Mouse (Mus musculus) hindbrain, embryonic 15.5 days (tissue): ENCODE data around the gene Nipa1. TPM values are rescaled to one million over a fixed set of nuclear protein-coding genes. Genes with fewer than 3 reads are reported as not detected.

ENCODE experiments used
- ATAC-seq: fragments of 200-750 bp; cut with Nextera tagmentation; 2 replicates; pipeline ENCODE4 v1.8.0; 2017; ENCODE audit warnings: low read depth, moderate number of reproducible peaks, moderate TSS enrichment; ENCODE audit not compliant: low FRiP score
- H3K27ac ChIP-seq: fragments of 300-500 bp; sonication (generic); replicated peaks from 2 replicates; pipeline ENCODE4 v1.5.1; 2015; ENCODE audit warnings: mild to moderate bottlenecking, inconsistent platforms
- H3K27me3 ChIP-seq: fragments of 300-500 bp; sonication (generic); 2 replicates; pipeline ENCODE4 v1.6.1; 2015; ENCODE audit warnings: control low read depth, inconsistent platforms
- H3K36me3 ChIP-seq: fragments of 300-500 bp; sonication (generic); 2 replicates; pipeline ENCODE4 v1.6.1; 2015; ENCODE audit warnings: control low read depth, inconsistent platforms
- H3K4me1 ChIP-seq: fragments of 300-500 bp; sonication (generic); replicated peaks from 2 replicates; pipeline ENCODE4 v1.6.1; 2015; ENCODE audit warnings: control low read depth, inconsistent platforms
- H3K4me2 ChIP-seq: fragments of 300-500 bp; sonication (generic); 2 replicates; pipeline ENCODE4 v1.6.1; 2015; ENCODE audit warnings: moderate library complexity, mild to moderate bottlenecking, inconsistent platforms
- H3K4me3 ChIP-seq: fragments of 300-500 bp; sonication (generic); 2 replicates; pipeline ENCODE4 v1.5.1; 2015; ENCODE audit warnings: mild to moderate bottlenecking, inconsistent platforms
- H3K9ac ChIP-seq: fragments of 300-500 bp; sonication (generic); 2 replicates; pipeline ENCODE4 v1.6.1; 2015; ENCODE audit warnings: inconsistent platforms
- H3K9me3 ChIP-seq: fragments of 300-500 bp; sonication (generic); 2 replicates; pipeline ENCODE4 v1.6.1; 2016; ENCODE audit warnings: control low read depth, inconsistent platforms
- WGBS: fragments of 180-500 bp; shearing (Covaris S2); methylation state at CpG from one replicate; pipeline ENCODE4 v1.1.7; 2015; 5-methylcytosine and 5-hydroxymethylcytosine counted together
- polyA plus RNA-seq: library from polyadenylated mRNA; unstranded; fragments of >200 nt; fragmentation: Nextera tagmentation; extraction: Ambion mirVana; gene quantifications from 2 replicates; pipeline ENCODE4 v1.2.1, GENCODE M21; 2015

Nipa1 gene
- polyA plus RNA-seq, 1 experiment from 2014 or later, result 29.6 TPM

GRCm38 (mm10) chr7:55995013-55995412, 24.7 kb downstream of the Nipa1 start:
- Histone ChIP-seq H3K4me1 (no peaks in the 10 kb centered on the region; the same call in 1 of the 2 replicates), H3K27ac (no peak overlapping the region), H3K27me3 (no peaks in the 10 kb centered on the region), H3K9ac (no peak overlapping the region), H3K9me3 (no peaks in the 10 kb centered on the region), H3K4me3 (no peak overlapping the region), H3K4me2 (no peak overlapping the region), H3K36me3 (no peaks in the 10 kb centered on the region)
- peak; percentile 71; the same call in 1 of the 2 replicates for ATAC-seq
- 21% methylated on average over 4 of the region's 4 CpGs for WGBS

DNA sequence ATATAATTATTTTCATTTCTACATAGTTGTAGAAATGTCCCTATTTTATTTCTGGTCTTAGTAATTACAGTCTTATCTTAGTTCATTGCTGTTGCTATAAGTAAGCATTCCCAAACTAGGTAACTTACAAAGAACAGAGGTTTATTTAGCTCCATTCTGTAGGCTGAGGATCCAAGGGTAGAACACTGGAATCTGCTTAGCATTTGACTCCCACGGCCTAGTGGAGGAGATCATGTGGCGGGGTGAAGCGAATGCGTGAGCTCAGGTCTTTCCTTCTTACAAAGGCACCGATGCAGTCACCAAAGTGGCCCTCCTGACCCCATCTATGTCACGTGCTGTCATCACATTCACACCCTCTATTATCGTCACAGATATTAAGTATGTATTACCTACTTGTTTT, 27.9 kb downstream of the Nipa1 start:
- no peaks in the 10 kb centered on the region for H3K27me3 ChIP-seq
- no peak for ATAC-seq
- 91% methylated on average over 7 of the region's 7 CpGs for WGBS
- H3K9ac ChIP-seq, result no peak overlapping the region
- no peaks in the 10 kb centered on the region for H3K36me3 ChIP-seq
- H3K4me1 ChIP-seq, result no peaks in the 10 kb centered on the region
- no peak overlapping the region for H3K4me2 ChIP-seq
- H3K4me3 ChIP-seq, result no peak overlapping the region
- no peaks in the 10 kb centered on the region for H3K9me3 ChIP-seq
- H3K27ac ChIP-seq, result no peak overlapping the region

DNA sequence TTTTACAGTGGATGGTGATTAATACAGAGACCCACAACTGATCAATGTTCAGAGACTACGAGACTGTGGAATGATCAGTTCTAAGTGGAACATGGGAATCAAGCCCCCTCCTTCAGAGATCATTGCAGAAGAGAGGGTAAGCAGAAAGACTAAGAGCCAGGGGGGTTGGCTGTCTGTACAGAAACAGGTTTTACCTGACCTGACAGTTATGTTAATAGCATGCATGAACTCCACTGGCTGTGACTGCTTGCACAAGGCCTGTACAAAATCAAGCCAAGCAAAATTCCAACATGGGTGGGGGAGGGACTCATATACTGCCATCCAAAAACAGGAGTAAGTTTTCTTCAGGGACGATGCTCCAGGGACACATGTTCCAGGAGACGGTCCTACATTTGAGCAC, 28.6 kb downstream of the Nipa1 start:
- Histone ChIP-seq H3K27me3 (no peaks in the 10 kb centered on the region), H3K4me3 (no peak overlapping the region), H3K9ac (no peak overlapping the region), H3K27ac (no peak overlapping the region), H3K36me3 (no peaks in the 10 kb centered on the region), H3K4me2 (no peak overlapping the region), H3K4me1 (no peaks in the 10 kb centered on the region), H3K9me3 (no peaks in the 10 kb centered on the region)
- no peak for ATAC-seq
- WGBS, result 95% methylated on average over 3 of the region's 3 CpGs

- no peak overlapping the region for H3K9ac ChIP-seq
- 37% methylated on average over 13 of the region's 13 CpGs for WGBS
- H3K27ac ChIP-seq, result no peak overlapping the region
- ATAC-seq, result peak; percentile 67
- H3K36me3 ChIP-seq, result peaks cover 15% of the 10 kb centered on the region; the same call in 1 of the 2 replicates
- H3K4me1 ChIP-seq, result no peaks in the 10 kb centered on the region
- H3K27me3 ChIP-seq, result no peaks in the 10 kb centered on the region
- H3K4me2 ChIP-seq, result peak overlapping the region; percentile 22; the same call in 1 of the 2 replicates
- no peaks in the 10 kb centered on the region for H3K9me3 ChIP-seq
- H3K4me3 ChIP-seq, result no peak overlapping the region
Measured at GRCm38 (mm10) chr7:55986526-55987214, 33.1 kb downstream of the Nipa1 start.

DNA sequence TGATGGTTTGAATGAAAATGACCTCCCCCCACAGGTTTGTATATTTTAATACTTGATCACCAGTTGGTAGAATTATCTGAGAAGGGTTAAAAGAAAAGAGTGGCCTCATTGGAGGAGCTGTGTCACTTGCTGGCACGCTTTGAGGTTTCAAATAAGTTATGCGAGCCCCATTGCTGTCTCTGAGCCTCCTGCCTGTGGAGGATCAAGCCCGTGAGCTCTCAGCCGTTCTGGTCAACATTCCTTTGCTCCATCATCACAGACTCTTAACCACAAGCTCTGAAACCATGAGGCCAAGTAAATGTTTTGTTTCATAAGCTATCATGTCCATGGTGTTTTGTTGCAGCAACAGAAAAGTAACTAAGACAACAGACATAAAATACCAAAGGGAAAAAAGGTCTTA, 35.0 kb downstream of the Nipa1 start:
- Histone ChIP-seq H3K4me2 (no peak overlapping the region), H3K36me3 (peaks cover 20% of the 10 kb centered on the region), H3K9me3 (no peaks in the 10 kb centered on the region), H3K9ac (no peak overlapping the region), H3K27ac (no peak overlapping the region), H3K4me1 (no peaks in the 10 kb centered on the region), H3K27me3 (no peaks in the 10 kb centered on the region), H3K4me3 (no peak overlapping the region)
- WGBS, result 74% methylated on average over 4 of the region's 4 CpGs
- ATAC-seq, result no peak

GRCm38 (mm10) chr7:55983107-55983506, 36.6 kb downstream of the Nipa1 start:
- WGBS, result 93% methylated on average over 5 of the region's 5 CpGs
- ATAC-seq, result no peak
- no peak overlapping the region for H3K27ac ChIP-seq
- H3K36me3 ChIP-seq, result peaks cover 27% of the 10 kb centered on the region
- H3K4me2 ChIP-seq, result no peak overlapping the region
- H3K9me3 ChIP-seq, result no peaks in the 10 kb centered on the region
- no peak overlapping the region for H3K4me3 ChIP-seq
- no peaks in the 10 kb centered on the region for H3K27me3 ChIP-seq
- H3K4me1 ChIP-seq, result no peaks in the 10 kb centered on the region
- H3K9ac ChIP-seq, result no peak overlapping the region

GRCm38 (mm10) chr7:55982010-55982700, 37.6 kb downstream of the Nipa1 start:
- no peak for ATAC-seq
- no peak overlapping the region for H3K4me2 ChIP-seq
- H3K9me3 ChIP-seq, result no peaks in the 10 kb centered on the region
- no peaks in the 10 kb centered on the region for H3K4me1 ChIP-seq
- 90% methylated on average over 10 of the region's 10 CpGs for WGBS
- H3K36me3 ChIP-seq, result peaks cover 27% of the 10 kb centered on the region
- no peaks in the 10 kb centered on the region for H3K27me3 ChIP-seq
- no peak overlapping the region for H3K9ac ChIP-seq
- H3K4me3 ChIP-seq, result no peak overlapping the region
- no peak overlapping the region for H3K27ac ChIP-seq

- peaks cover 27% of the 10 kb centered on the region for H3K36me3 ChIP-seq
- no peaks in the 10 kb centered on the region for H3K27me3 ChIP-seq
- no peaks in the 10 kb centered on the region for H3K4me1 ChIP-seq
- no peak for ATAC-seq
- H3K9me3 ChIP-seq, result no peaks in the 10 kb centered on the region
- H3K27ac ChIP-seq, result no peak overlapping the region
- 97% methylated on average over 2 of the region's 2 CpGs for WGBS
- no peak overlapping the region for H3K4me2 ChIP-seq
- H3K9ac ChIP-seq, result no peak overlapping the region
- H3K4me3 ChIP-seq, result no peak overlapping the region
Measured at GRCm38 (mm10) chr7:55981511-55981910, 38.2 kb downstream of the Nipa1 start.

DNA sequence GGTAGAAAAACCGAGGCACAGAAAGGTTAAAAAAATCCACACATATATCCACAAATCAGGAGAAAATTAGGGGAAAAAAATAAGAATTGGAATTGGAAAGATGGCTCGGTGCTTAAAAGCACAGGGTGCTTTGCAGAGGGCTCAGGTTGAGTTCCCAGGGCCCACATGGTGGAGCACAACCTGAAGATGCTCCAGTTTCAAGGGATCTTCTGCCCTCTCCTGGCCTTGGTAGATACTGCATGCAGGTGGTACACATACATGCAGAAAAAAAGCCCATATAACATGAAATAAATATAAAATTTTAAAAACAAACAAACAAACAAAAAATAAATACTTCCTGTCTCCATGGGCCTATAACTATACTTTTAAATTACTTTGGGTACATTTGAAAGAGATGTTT, 45.3 kb downstream of the Nipa1 start:
- H3K27ac ChIP-seq, result no peak overlapping the region
- no peaks in the 10 kb centered on the region for H3K27me3 ChIP-seq
- ATAC-seq, result no peak
- 100% methylated on average over 2 of the region's 2 CpGs for WGBS
- peaks cover 4% of the 10 kb centered on the region; the same call in 1 of the 2 replicates for H3K36me3 ChIP-seq
- H3K9ac ChIP-seq, result no peak overlapping the region
- H3K9me3 ChIP-seq, result no peaks in the 10 kb centered on the region
- no peak overlapping the region for H3K4me2 ChIP-seq
- no peaks in the 10 kb centered on the region for H3K4me1 ChIP-seq
- no peak overlapping the region for H3K4me3 ChIP-seq

- H3K27me3 ChIP-seq, result no peaks in the 10 kb centered on the region
- no peaks in the 10 kb centered on the region for H3K9me3 ChIP-seq
- ATAC-seq, result no peak
- no peaks in the 10 kb centered on the region for H3K4me1 ChIP-seq
- no peak overlapping the region for H3K9ac ChIP-seq
- 76% methylated on average over 1 of the region's 1 CpGs for WGBS
- H3K4me2 ChIP-seq, result no peak overlapping the region
- H3K27ac ChIP-seq, result no peak overlapping the region
- H3K36me3 ChIP-seq, result no peaks in the 10 kb centered on the region
- H3K4me3 ChIP-seq, result no peak overlapping the region
Measured at GRCm38 (mm10) chr7:55969415-55969814, 50.3 kb downstream of the Nipa1 start.

DNA sequence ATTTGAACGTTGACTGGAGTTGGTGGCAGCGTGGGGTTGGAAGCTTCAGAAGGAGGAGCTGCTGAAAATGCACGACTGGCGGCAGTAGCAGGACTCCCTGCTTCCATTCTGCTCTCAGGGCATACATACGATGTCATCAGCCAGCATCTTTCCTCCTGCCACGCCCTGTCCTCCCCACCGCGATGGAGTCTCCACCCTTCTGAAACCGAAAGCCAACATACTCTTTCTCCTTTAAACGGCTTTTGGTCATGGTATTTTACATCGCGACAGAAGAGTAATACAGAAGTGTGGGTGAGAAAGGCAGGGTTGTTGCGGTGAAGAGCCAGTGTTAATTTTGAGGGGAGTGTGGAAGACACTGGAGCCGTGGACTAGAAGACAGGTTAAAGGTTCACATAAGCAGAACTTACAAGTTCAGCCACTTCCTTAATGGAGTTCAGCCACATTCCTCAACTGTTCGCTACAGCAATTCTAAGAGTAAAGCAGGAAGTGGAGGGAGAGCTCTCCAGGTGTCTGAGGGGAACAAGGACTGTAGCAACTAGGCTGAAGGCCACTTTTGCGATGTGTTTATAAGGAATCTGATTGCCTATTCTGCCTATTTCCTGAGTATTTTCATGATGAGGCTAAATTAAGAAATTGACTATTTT, 51.4 kb downstream of the Nipa1 start:
- H3K27me3 ChIP-seq, result no peaks in the 10 kb centered on the region
- no peak overlapping the region for H3K4me3 ChIP-seq
- H3K9ac ChIP-seq, result no peak overlapping the region
- peaks cover 2% of the 10 kb centered on the region; the same call in 1 of the 2 replicates for H3K4me1 ChIP-seq
- no peak for ATAC-seq
- 44% methylated on average over 16 of the region's 16 CpGs for WGBS
- no peak overlapping the region for H3K27ac ChIP-seq
- H3K9me3 ChIP-seq, result no peaks in the 10 kb centered on the region
- no peaks in the 10 kb centered on the region for H3K36me3 ChIP-seq
- peak overlapping the region; percentile 34 for H3K4me2 ChIP-seq

- H3K36me3 ChIP-seq, result no peaks in the 10 kb centered on the region
- no peak overlapping the region for H3K27ac ChIP-seq
- no peak overlapping the region for H3K4me3 ChIP-seq
- H3K4me1 ChIP-seq, result peaks cover 9% of the 10 kb centered on the region
- WGBS, result 30% methylated on average over 3 of the region's 3 CpGs
- no peak overlapping the region for H3K9ac ChIP-seq
- no peaks in the 10 kb centered on the region for H3K27me3 ChIP-seq
- ATAC-seq, result no peak
- H3K4me2 ChIP-seq, result no peak overlapping the region
- H3K9me3 ChIP-seq, result no peaks in the 10 kb centered on the region
Measured at GRCm38 (mm10) chr7:55966866-55967460, 52.8 kb downstream of the Nipa1 start.
